Mouse (Mus musculus) brain, embryonic 14.5 days (tissue): ENCODE data around the gene Zfp618. TPM values are rescaled to one million over a fixed set of nuclear protein-coding genes. Genes with fewer than 3 reads are reported as not detected.

Experiments
- DNase-seq: peaks from one replicate; pipeline ENCODE4 v3.0.0-alpha.2; 2011; ENCODE audit warnings: low read depth
- CTCF ChIP-seq: fragments of 200-500 bp; IDR thresholded peaks from 2 replicates; pipeline ENCODE4 v1.5.1; 2012; ENCODE audit warnings: inconsistent platforms, mild to moderate bottlenecking, moderate library complexity, borderline replicate concordance; ENCODE audit not compliant: insufficient read depth, insufficient read length; ENCODE audit errors: extremely low read depth
- POLR2A ChIP-seq: fragments of 200-500 bp; IDR thresholded peaks from 2 replicates; pipeline ENCODE4 v1.6.1; 2012; ENCODE audit warnings: mild to moderate bottlenecking, inconsistent platforms, borderline replicate concordance; ENCODE audit not compliant: poor library complexity, insufficient read depth, insufficient read length, severe bottlenecking; ENCODE audit errors: extremely low read depth
- polyA plus RNA-seq: library from polyadenylated mRNA; depleted of rRNA; stranded (reverse); fragments of >200 nt; gene quantifications from 2 replicates; pipeline ENCODE4 v1.2.3, GENCODE M21; 2012

The Zfp618 gene
- polyA plus RNA-seq, 1 experiment, result 39.7 TPM

- no peak for TF ChIP-seq CTCF
- TF ChIP-seq POLR2A, result no peak
- DNase-seq, result no peak
These were observed 59.4 kb downstream of the Zfp618 start for GRCm38 (mm10) chr4:63024734-63025256.

GRCm38 (mm10) chr4:63025306-63025705 lies 59.9 kb downstream of the Zfp618 start:
- TF ChIP-seq POLR2A (no peak), CTCF (no peak)
- no peak for DNase-seq

- DNase-seq, result no peak
- TF ChIP-seq CTCF (no peak), POLR2A (no peak)
These were observed 60.9 kb downstream of the Zfp618 start for GRCm38 (mm10) chr4:63026286-63026685.

- DNase-seq, result no peak
- TF ChIP-seq CTCF (no peak), POLR2A (no peak)
These were observed 62.1 kb downstream of the Zfp618 start for GRCm38 (mm10) chr4:63027451-63027850.

- no peak for DNase-seq
- TF ChIP-seq CTCF, result no peak
- TF ChIP-seq POLR2A, result no peak
These were observed 64.8 kb downstream of the Zfp618 start for GRCm38 (mm10) chr4:63030157-63030556.

- DNase-seq, result no peak
- TF ChIP-seq CTCF (no peak), POLR2A (no peak)
These were observed 65.9 kb downstream of the Zfp618 start for GRCm38 (mm10) chr4:63031240-63031639.

- no peak for DNase-seq
These were observed 67.2 kb downstream of the Zfp618 start for GRCm38 (mm10) chr4:63032581-63033006.

GRCm38 (mm10) chr4:63033724-63034123 lies 68.4 kb downstream of the Zfp618 start:
- DNase-seq, result no peak
- TF ChIP-seq POLR2A, result no peak
- no peak for TF ChIP-seq CTCF

More at GRCm38 (mm10) chr4:63032581-63033006, 67.2 kb downstream of the Zfp618 start:
- TF ChIP-seq POLR2A, result no peak
- TF ChIP-seq CTCF, result no peak

- no peak for TF ChIP-seq CTCF
- TF ChIP-seq POLR2A, result no peak
- DNase-seq, result no peak
These were observed 70.6 kb downstream of the Zfp618 start for GRCm38 (mm10) chr4:63035991-63036390.

- DNase-seq, result no peak
- TF ChIP-seq CTCF (no peak), POLR2A (no peak)
These were observed 71.4 kb downstream of the Zfp618 start for GRCm38 (mm10) chr4:63036790-63037189.

GRCm38 (mm10) chr4:63037555-63037954 lies 72.2 kb downstream of the Zfp618 start:
- no peak for DNase-seq
- TF ChIP-seq CTCF (no peak), POLR2A (no peak)

- no peak for DNase-seq
- TF ChIP-seq CTCF, result no peak
- TF ChIP-seq POLR2A, result no peak
These were observed 72.9 kb downstream of the Zfp618 start for GRCm38 (mm10) chr4:63038265-63038664.
